17 mouse cellular contexts compared by ENCODE assay signal in genomic region chr13:47365776-47366175, GRCm38 (mm10).
DNase-seq lines count a peak whose midpoint lies in the region; ATAC-seq and TF ChIP-seq lines count a peak whose summit lies in the region.
"Had no signal": no experiment of that assay in that cellular context is flagged by ENCODE, and none has a peak within 500 bp of the region (broad histone marks: within the 10 kb centered on the region; RNA-seq: fewer than 3 reads in every experiment).

No protein-coding gene starts in this region.

- H3K4me3 ChIP-seq in kidney, embryonic 16.5 days (ENCODE audit: low read length): no peak overlapping the region
- H3K4me3 ChIP-seq in ES-E14 (ENCODE audit: insufficient read depth in 1 of 2, low read depth in 1 of 2, low read length in 2 of 2, poor library complexity in 1 of 2, severe bottlenecking in 1 of 2): peak overlapping the region; percentile 16 to 88
- H3K4me3 ChIP-seq: left cerebral cortex, adult 2 months; limb, embryonic 12.5 days; liver, embryonic 13.5 days had no signal

- 85% methylated on average over 7 of the region's 7 CpGs for WGBS in kidney, embryonic 16.5 days

- H3K4me1 ChIP-seq in kidney, embryonic 16.5 days (ENCODE audit: insufficient read depth, low read length): no peaks in the 10 kb centered on the region; the same call in 1 of the 2 replicates
- no peaks in the 10 kb centered on the region for H3K4me1 ChIP-seq in ES-E14 (ENCODE audit: control insufficient read depth in 2 of 2, insufficient read depth in 2 of 2, low read length in 2 of 2, poor library complexity in 1 of 2)
- H3K4me1 ChIP-seq: limb, embryonic 12.5 days; liver, embryonic 13.5 days had no signal

- no peaks in the 10 kb centered on the region for H3K9me3 ChIP-seq in kidney, embryonic 16.5 days (ENCODE audit: low read length)
- H3K9me3 ChIP-seq in ES-E14 (ENCODE audit: control insufficient read depth, insufficient read depth, low read depth, low read length): no peaks in the 10 kb centered on the region
- H3K9me3 ChIP-seq: limb, embryonic 12.5 days; liver, embryonic 13.5 days had no signal

- H3K36me3 ChIP-seq in kidney, embryonic 16.5 days (ENCODE audit: insufficient read depth, low read length): no peaks in the 10 kb centered on the region
- no peaks in the 10 kb centered on the region for H3K36me3 ChIP-seq in ES-E14 (ENCODE audit: control insufficient read depth, insufficient read depth, low read length, poor library complexity, severe bottlenecking)
- H3K36me3 ChIP-seq: limb, embryonic 12.5 days; liver, embryonic 13.5 days had no signal

- no peak overlapping the region for H3K4me2 ChIP-seq in kidney, embryonic 16.5 days (replicated peaks; ENCODE audit: low read depth, low read length)
- H3K4me2 ChIP-seq: limb, embryonic 12.5 days; liver, embryonic 13.5 days had no signal

- H3K9ac ChIP-seq in kidney, embryonic 16.5 days (replicated peaks; ENCODE audit: low read length): no peak overlapping the region
- H3K9ac ChIP-seq in ES-E14 (ENCODE audit: insufficient read depth, low read depth, low read length, poor library complexity, severe bottlenecking): peak overlapping the region; percentile 13; the same call in 1 of the 2 replicates
- H3K9ac ChIP-seq: limb, embryonic 12.5 days; liver, embryonic 13.5 days had no signal

- H3K27ac ChIP-seq in kidney, embryonic 16.5 days (ENCODE audit: low read length): no peak overlapping the region
- no peak overlapping the region for H3K27ac ChIP-seq in ES-E14 (ENCODE audit: insufficient read depth, low read depth, low read length, poor library complexity, severe bottlenecking)
- H3K27ac ChIP-seq: left cerebral cortex, adult 2 months; limb, embryonic 12.5 days; liver, embryonic 13.5 days had no signal

- no peaks in the 10 kb centered on the region for H3K27me3 ChIP-seq in kidney, embryonic 16.5 days (ENCODE audit: insufficient read depth, low read length)
- H3K27me3 ChIP-seq: limb, embryonic 12.5 days; liver, embryonic 13.5 days had no signal

- in situ Hi-C loops in ES-E14 (cut with MboI; ENCODE audit: low sequenced_read_pairs in 2 of 2, unreplicated experiment in 2 of 2): no loop called here

- ATAC-seq in kidney, embryonic 16.5 days (ENCODE audit: low FRiP score, low TSS enrichment): no peak
- ATAC-seq: lung, postnatal 0 days had no signal

- DNase-seq in kidney, postnatal 4 days: peak; percentile 8 to 11
- DNase-seq in 416B (ENCODE audit: low read depth) (peak; percentile 3), ES-E14 (ENCODE audit: low read depth, low spot score) (peak; percentile 66)
- DNase-seq in embryo, embryonic 11 days: peak; percentile 31
- no peak for DNase-seq in cerebellum, adult 11 months
- no peak for DNase-seq in right cerebral cortex, postnatal 36 days (ENCODE audit: low spot score in 2 of 2)
- DNase-seq in adrenal gland, adult (ENCODE audit: inconsistent age in 2 of 2, low spot score in 1 of 2): no peak
- DNase-seq: cerebellum, postnatal 14 days; gastrocnemius, postnatal 14 days; kidney, adult 18-20 months; kidney, postnatal 14 days; liver, embryonic 13.5 days; right cerebral cortex, postnatal 4 days had no signal

TF ChIP-seq in ES-E14, 5 proteins besides CTCF, POLR2A, EP300 and RAD21:
- TF ChIP-seq ZNF384 (IDR thresholded peaks at IDR 0.05; ENCODE audit: low read depth, low read length) (no peak), CHD2 (IDR thresholded peaks at IDR 0.05; ENCODE audit: low read depth, low read length) (no peak), MAFK (IDR thresholded peaks at IDR 0.05; ENCODE audit: insufficient read depth, low read depth, low read length) (no peak), ZC3H11A (IDR thresholded peaks at IDR 0.05; ENCODE audit: borderline replicate concordance, low read depth, low read length) (no peak), HCFC1 (IDR thresholded peaks at IDR 0.05; ENCODE audit: borderline replicate concordance, insufficient read depth, low read length) (no peak)

Comparison
In these comparisons a context has a peak if more than half of its experiments do, and no peak if none do; other contexts are left out.
1. DNase-seq: peak in kidney, postnatal 4 days (2 of 2), 416B (single experiment), ES-E14 (single experiment) and embryo, embryonic 11 days (single experiment); none in cerebellum, adult 11 months (single experiment), right cerebral cortex, postnatal 36 days (0 of 2) and adrenal gland, adult (0 of 2).